Mouse (Mus musculus) G1E (cell line): Measurements from ENCODE around the gene Sfrp2.

Source experiments
- CTCF ChIP-seq: IDR thresholded peaks from 2 replicates; pipeline ENCODE4 v1.5.1; 2012; ENCODE audit warnings: low read depth, low read length, inconsistent platforms, mixed read lengths
- GATA1 ChIP-seq: IDR thresholded peaks from 2 replicates; pipeline ENCODE4 v1.6.1; 2012; ENCODE audit warnings: borderline replicate concordance, low read length, inconsistent platforms, mixed read lengths
- POLR2AphosphoS5 ChIP-seq: IDR thresholded peaks from 2 replicates; pipeline ENCODE4 v1.6.1; 2012; ENCODE audit warnings: low read depth, low read length, inconsistent platforms; ENCODE audit not compliant: insufficient replicate concordance

DNA sequence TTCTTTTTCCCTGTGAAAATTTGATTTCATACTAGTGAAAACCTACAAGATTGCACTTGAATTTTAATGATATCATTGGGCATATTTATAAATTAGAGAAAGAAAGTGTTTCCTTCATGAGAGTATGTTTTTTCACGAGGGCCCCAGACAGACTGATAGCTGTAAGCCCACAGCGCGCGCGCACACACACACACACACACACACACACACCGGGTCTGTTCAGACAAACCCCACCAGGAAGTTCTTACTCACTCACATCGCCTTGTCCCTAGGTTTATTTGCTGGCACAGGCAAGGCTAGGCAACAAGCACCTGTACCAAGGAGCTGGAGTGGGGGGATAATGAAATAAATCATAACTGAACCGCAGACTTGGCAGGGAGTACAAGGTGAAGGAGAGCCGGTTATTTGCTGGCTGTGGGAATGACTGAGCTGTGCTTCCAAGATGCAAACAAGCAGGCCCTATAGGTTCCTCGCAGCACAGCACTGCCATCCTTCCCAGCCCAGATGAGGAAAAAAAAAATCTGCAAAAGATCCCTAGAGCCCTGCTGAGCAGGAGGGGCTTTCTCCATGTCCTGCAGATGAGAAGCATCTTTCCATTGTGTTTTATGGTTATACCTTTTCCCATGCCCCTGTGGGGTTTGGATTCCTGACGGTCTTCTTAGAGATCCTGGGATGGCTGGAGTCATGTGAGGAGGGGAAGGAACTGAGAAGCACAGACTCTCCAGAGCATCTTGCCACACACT lies 2.3 kb downstream of the Sfrp2 start:
- TF ChIP-seq CTCF (no peak), GATA1 (no peak), POLR2AphosphoS5 (no peak)
